Mouse (Mus musculus) megakaryocyte, embryonic 14.5 days (primary cell): Measurements from ENCODE around the gene Lrrc47. TPM values are rescaled to one million over a fixed set of nuclear protein-coding genes. Genes with fewer than 3 reads are reported as not detected.
A peak's percentile ranks its signal among the peaks of the same experiment; 100 is the strongest.

Source experiments
- H3K27me3 ChIP-seq: replicated peaks from 2 replicates; pipeline ENCODE3; 2012; ENCODE audit warnings: inconsistent platforms
- H3K36me3 ChIP-seq: replicated peaks from 2 replicates; pipeline ENCODE3; 2012; ENCODE audit warnings: low read length, inconsistent platforms, mixed read lengths
- H3K4me1 ChIP-seq: 2 replicates; pipeline ENCODE4 v1.6.1; 2012; ENCODE audit warnings: inconsistent platforms
- H3K4me3 ChIP-seq: replicated peaks from 2 replicates; pipeline ENCODE3; 2012; ENCODE audit warnings: moderate library complexity, mild to moderate bottlenecking, inconsistent platforms
- H3K9me3 ChIP-seq: 2 replicates; pipeline ENCODE4 v1.6.1; 2012; ENCODE audit warnings: inconsistent platforms
- FLI1 ChIP-seq: IDR thresholded peaks from 2 replicates; pipeline ENCODE4 v1.6.1; 2012; ENCODE audit warnings: low read length, inconsistent platforms, mixed read lengths
- GATA1 ChIP-seq: IDR thresholded peaks from 3 replicates; pipeline ENCODE4 v1.6.1; 2012; ENCODE audit warnings: mixed read lengths, low read length, inconsistent platforms, borderline replicate concordance
- polyA plus RNA-seq: library from polyadenylated mRNA; stranded (reverse); fragments of >175 nt; gene quantifications from 2 replicates; pipeline ENCODE4 v1.2.3, GENCODE M21; 2012; ENCODE audit warnings: low replicate concordance; ENCODE audit not compliant: insufficient read depth

Lrrc47 gene
- polyA plus RNA-seq, result 84.5 and 98.9 TPM in 2 replicates

GRCm38 (mm10) chr4:154011646-154012089, at the start of gene Lrrc47:
Gene Lrrc47 (plus strand): TSS chr4:154011731.
- H3K27me3 ChIP-seq, result no peaks in the 10 kb centered on the region
- H3K4me1 ChIP-seq, result peaks cover 74% of the 10 kb centered on the region
- H3K36me3 ChIP-seq, result peaks cover 47% of the 10 kb centered on the region
- peak within 1 kb of the TSS; percentile 99 for H3K4me3 ChIP-seq
- TF ChIP-seq GATA1 (no peak), FLI1 (peak; percentile 96)
- no peaks in the 10 kb centered on the region for H3K9me3 ChIP-seq

GRCm38 (mm10) chr4:153962631-153963030, 48.9 kb upstream of the Lrrc47 start:
- Histone ChIP-seq H3K4me1 (peaks cover 27% of the 10 kb centered on the region), H3K36me3 (peaks cover 84% of the 10 kb centered on the region), H3K9me3 (no peaks in the 10 kb centered on the region), H3K4me3 (no peak overlapping the region), H3K27me3 (no peaks in the 10 kb centered on the region)
- TF ChIP-seq GATA1 (no peak), FLI1 (no peak)

DNA sequence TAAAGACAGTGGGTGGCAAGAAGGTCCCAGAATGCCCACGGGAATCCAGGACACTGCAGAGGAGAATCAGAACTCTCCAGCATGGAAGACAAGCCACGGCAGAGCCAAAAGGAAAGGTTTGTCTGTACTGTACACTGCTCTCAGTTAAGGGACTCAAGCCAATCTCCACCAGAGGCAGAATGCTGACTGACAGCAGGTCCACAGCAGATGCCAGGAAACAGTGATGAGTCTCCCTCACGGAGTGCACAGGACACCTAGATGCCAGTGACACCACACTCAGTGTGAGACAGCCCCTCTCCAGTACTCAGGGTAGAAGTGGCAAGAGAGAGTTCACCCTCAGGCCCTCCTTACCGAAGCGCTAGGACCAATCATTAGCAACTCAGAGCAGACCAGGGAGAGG, 44.9 kb upstream of the Lrrc47 start:
- H3K4me3 ChIP-seq, result no peak overlapping the region
- TF ChIP-seq FLI1, result no peak
- no peak for TF ChIP-seq GATA1
- H3K36me3 ChIP-seq, result peaks cover 99% of the 10 kb centered on the region
- no peaks in the 10 kb centered on the region for H3K27me3 ChIP-seq
- H3K4me1 ChIP-seq, result peaks cover 3% of the 10 kb centered on the region; the same call in 1 of the 2 replicates
- H3K9me3 ChIP-seq, result no peaks in the 10 kb centered on the region

- Histone ChIP-seq H3K36me3 (peaks cover 98% of the 10 kb centered on the region), H3K4me1 (peaks cover 3% of the 10 kb centered on the region; the same call in 1 of the 2 replicates)
- TF ChIP-seq FLI1, result no peak
- no peak for TF ChIP-seq GATA1
These were observed 44.0 kb upstream of the Lrrc47 start for GRCm38 (mm10) chr4:153967556-153967955.

GRCm38 (mm10) chr4:153968063-153968462, 43.5 kb upstream of the Lrrc47 start:
- Histone ChIP-seq H3K9me3 (no peaks in the 10 kb centered on the region), H3K36me3 (peaks cover 98% of the 10 kb centered on the region)
- no peak for TF ChIP-seq GATA1

More at GRCm38 (mm10) chr4:153967556-153967955, 44.0 kb upstream of the Lrrc47 start:
- no peaks in the 10 kb centered on the region for H3K27me3 ChIP-seq
- H3K4me3 ChIP-seq, result no peak overlapping the region
- no peaks in the 10 kb centered on the region for H3K9me3 ChIP-seq

GRCm38 (mm10) chr4:153974431-153975291, 36.9 kb upstream of the Lrrc47 start, which contains the start of the genes Dffb and Cep104:
Gene Dffb (minus strand): TSS chr4:153975126.
Gene Cep104 (plus strand): TSS chr4:153975194.
- peaks cover 49% of the 10 kb centered on the region for H3K36me3 ChIP-seq
- H3K9me3 ChIP-seq, result no peaks in the 10 kb centered on the region
- TF ChIP-seq FLI1 (peak; percentile 51; the same call in 1 of the 2 replicates), GATA1 (no peak)
- H3K27me3 ChIP-seq, result no peaks in the 10 kb centered on the region
- peaks cover 48% of the 10 kb centered on the region for H3K4me1 ChIP-seq
- H3K4me3 ChIP-seq, result peak within 1 kb of the TSS; percentile 100

More at GRCm38 (mm10) chr4:153968063-153968462, 43.5 kb upstream of the Lrrc47 start:
- H3K4me3 ChIP-seq, result no peak overlapping the region
- H3K27me3 ChIP-seq, result no peaks in the 10 kb centered on the region
- peaks cover 8% of the 10 kb centered on the region for H3K4me1 ChIP-seq

DNA sequence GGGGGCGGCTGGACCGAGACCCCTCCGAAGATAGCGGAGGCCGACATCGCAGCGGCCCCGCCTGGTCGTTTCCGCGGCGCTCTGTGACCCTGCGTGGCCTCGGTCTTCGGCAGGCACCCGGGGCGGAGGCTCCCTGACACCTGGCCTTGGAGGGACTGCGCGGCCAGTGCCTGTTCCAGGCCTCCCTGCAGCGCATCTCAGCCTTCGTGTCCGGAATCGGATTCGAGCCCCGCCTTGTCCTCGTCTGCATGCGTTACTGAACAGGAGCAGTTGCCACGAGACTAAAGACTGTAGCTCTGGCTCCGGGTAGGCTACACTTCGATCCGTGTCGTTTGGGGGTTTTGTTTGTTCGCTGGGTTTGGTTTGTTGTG, 36.3 kb upstream of the Lrrc47 start:
- TF ChIP-seq FLI1 (no peak), GATA1 (no peak)
- no peaks in the 10 kb centered on the region for H3K27me3 ChIP-seq
- no peaks in the 10 kb centered on the region for H3K9me3 ChIP-seq
- H3K4me1 ChIP-seq, result peaks cover 54% of the 10 kb centered on the region
- peaks cover 49% of the 10 kb centered on the region for H3K36me3 ChIP-seq
- H3K4me3 ChIP-seq, result peak overlapping the region; percentile 100

- Histone ChIP-seq H3K27me3 (no peaks in the 10 kb centered on the region), H3K9me3 (no peaks in the 10 kb centered on the region), H3K4me3 (peak overlapping the region; percentile 100), H3K36me3 (peaks cover 49% of the 10 kb centered on the region), H3K4me1 (peaks cover 59% of the 10 kb centered on the region)
- no peak for TF ChIP-seq FLI1
- TF ChIP-seq GATA1, result no peak
These were observed 35.8 kb upstream of the Lrrc47 start for GRCm38 (mm10) chr4:153975768-153976167.

DNA sequence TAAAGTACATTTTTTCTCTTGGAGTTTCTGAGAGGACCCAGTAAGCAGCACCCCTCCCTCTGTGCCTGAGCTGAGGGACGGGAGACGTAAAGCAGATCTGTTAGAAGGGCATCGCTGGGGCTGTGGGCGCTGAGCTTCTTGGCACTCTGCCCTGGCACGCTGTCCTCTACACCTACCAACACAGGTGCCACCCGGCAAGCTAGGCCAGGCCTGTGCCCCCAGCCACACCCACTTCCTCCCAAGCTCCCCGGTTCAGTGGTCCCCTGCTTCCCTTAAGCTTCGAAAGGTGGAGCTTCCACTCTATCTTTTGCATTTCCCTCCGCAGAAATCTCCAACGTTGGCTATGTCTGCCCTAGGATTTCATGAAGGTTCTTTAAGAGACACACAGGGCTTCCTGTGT, 32.3 kb upstream of the Lrrc47 start:
- TF ChIP-seq FLI1 (no peak), GATA1 (no peak)
- peaks cover 56% of the 10 kb centered on the region for H3K36me3 ChIP-seq

GRCm38 (mm10) chr4:153980470-153980869, 31.1 kb upstream of the Lrrc47 start:
- no peaks in the 10 kb centered on the region for H3K27me3 ChIP-seq
- no peaks in the 10 kb centered on the region for H3K9me3 ChIP-seq
- H3K4me1 ChIP-seq, result peaks cover 46% of the 10 kb centered on the region
- peak overlapping the region; percentile 62 for H3K4me3 ChIP-seq
- TF ChIP-seq FLI1 (no peak), GATA1 (no peak)
- peaks cover 68% of the 10 kb centered on the region for H3K36me3 ChIP-seq

More for the DNA sequence above, 32.3 kb upstream of the Lrrc47 start:
- peaks cover 46% of the 10 kb centered on the region for H3K4me1 ChIP-seq
- no peaks in the 10 kb centered on the region for H3K27me3 ChIP-seq
- H3K9me3 ChIP-seq, result no peaks in the 10 kb centered on the region
- H3K4me3 ChIP-seq, result no peak overlapping the region
